Mouse (Mus musculus) Patski (cell line): ENCODE results near the gene Tmem141. TPM values are rescaled to one million over a fixed set of nuclear protein-coding genes. Genes with fewer than 3 reads are reported as not detected.

Experiments
- ATAC-seq: fragments of 100-300 bp; one replicate; pipeline ENCODE4 v1.8.0; 2021
- CTCF ChIA-PET: fragments of 350-600 bp; sonication (Branson Sonifier 250); formaldehyde crosslinking; loops from one replicate; lab custom pipeline; 2022; ENCODE audit warnings: inconsistent platforms; lab: Charles Lee
- POLR2A ChIA-PET: fragments of 350-600 bp; sonication (Branson Sonifier 250); formaldehyde crosslinking; loops from one replicate; lab custom pipeline; 2022; ENCODE audit warnings: antibody characterized with exemption, inconsistent platforms; lab: Charles Lee
- DNase-seq: peaks from one replicate; pipeline ENCODE4 v3.0.0-alpha.2; 2011; ENCODE audit warnings: low read depth, low spot score
- H3K27me3 ChIP-seq: fragments of 371-371 bp; one replicate; pipeline ENCODE4 v1.5.1; 2021
- CTCF ChIP-seq: fragments of 100-300 bp; IDR thresholded peaks from one replicate; pipeline ENCODE4 v1.5.1; 2021
- in situ Hi-C: fragments of 300-500 bp; cut with MboI; formaldehyde crosslinking; loops from 3 replicates; pipeline ENCODE4 v1.11.1; 2018; ENCODE audit warnings: low pct_unique_long_range_greater_than_20kb, mixed read lengths
- polyA plus RNA-seq: library from polyadenylated mRNA; unstranded; gene quantifications from one replicate; pipeline ENCODE4 v1.2.3, GENCODE M21; 2021

Tmem141 gene
- polyA plus RNA-seq, 1 experiment from 2014 or later: 17.5 TPM

DNA sequence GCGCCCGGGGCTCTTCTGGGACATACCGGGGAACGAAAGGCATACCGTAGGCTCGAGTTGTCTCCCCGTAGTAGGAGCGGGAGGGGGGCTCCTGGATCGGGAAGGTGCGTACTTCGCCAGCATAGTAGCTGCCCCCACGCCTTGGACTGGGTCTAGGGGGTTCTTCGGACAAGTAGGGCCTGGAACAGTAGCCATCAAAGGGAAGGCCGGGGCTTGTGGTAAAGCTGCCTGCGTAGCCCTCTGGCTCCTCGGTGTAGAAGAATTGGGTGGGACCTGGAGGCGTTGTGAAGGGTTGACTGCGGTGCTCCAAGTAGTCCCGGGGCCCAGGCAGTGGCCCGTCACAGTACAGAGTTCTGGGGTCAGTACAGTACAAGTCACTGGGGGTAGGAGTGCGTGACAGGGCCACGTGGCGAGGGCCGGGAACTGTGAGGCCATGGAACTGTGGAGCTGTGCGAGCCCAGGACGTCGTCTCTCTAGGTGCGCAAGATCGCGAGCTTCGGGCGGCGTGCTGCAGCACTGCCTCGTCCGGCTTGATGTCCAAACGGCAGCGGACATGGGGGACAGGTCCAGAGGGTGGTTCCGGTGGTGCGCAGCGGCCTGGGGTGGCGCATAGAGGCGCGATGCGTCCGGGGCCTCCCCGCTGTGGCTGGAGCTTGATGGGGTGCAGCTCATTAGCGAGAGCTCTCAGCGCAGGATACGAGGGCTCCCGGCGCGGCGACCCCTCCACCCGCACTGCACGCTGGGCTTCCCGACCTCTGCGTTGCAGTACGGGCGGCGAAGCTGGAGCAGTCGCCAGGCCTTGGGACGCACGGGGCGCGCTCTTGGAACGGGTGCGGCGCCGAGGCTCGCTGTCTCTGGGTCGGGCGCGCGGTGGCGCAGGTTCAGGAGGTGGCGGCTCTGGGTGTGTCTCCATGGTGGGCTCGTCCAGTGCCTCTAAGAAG, 42.7 kb downstream of the Tmem141 start:
- in situ Hi-C loops: no loop called here
- no peaks in the 10 kb centered on the region for H3K27me3 ChIP-seq
- no peak for TF ChIP-seq CTCF
- ChIA-PET POLR2A (no interaction called here), CTCF (interaction anchor here (3.2 kb wide), 1 partner anchor 12 kb away, joined by 30 read pairs; no protein-coding TSS in a partner anchor)
- ATAC-seq (no peak), DNase-seq (no peak)

DNA sequence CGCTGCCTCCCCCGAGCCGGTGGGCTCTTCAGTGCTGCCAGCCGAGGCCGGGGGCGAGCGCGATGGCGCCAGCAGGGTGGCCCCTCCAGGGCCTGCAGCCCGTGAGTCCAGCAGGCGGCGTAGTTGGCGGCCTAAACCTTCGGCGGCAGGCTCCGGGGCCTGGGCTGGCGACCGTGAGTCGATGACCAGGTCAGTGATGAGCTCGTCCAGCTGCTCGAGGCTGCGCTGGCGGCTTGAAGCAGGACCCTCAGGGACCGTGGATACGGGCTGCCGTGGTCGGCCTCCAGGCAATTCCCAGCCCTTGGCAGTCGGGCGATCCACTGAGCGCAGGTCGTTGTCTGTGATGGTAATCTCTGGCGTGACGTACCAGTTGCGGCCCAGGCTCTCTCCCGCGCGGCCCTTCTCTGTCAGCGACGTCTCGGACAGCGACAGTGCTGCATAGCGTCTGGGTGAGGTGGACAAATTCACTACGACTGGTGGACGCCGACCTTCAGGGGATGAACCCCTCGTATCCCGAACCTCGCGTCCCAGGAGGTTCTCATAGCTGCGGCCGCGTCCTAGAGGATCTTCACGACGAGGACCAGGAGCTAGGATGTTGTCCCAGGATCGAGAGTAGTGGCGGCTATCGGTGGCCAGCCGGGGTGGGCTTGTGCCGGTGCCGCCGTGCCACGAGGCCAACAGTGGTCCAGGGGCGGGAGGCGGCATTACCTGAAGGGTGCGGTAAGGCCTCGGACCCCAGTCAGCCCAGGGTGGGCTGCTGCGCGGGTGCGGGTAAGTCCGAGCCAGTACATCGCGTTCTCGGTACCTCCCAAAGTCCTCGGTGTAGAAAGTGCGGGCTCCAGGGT, 43.6 kb downstream of the Tmem141 start:
- POLR2A ChIA-PET: interaction anchor here (0.5 kb wide), 1 partner anchor 212 kb away, joined by 4 read pairs; the partner anchor contains the start of gene Uap1l1
- H3K27me3 ChIP-seq: no peaks in the 10 kb centered on the region
- CTCF ChIA-PET: interaction anchor here (1.2 kb wide), 1 partner anchor 14 kb away, joined by 6 read pairs; no protein-coding TSS in a partner anchor
- TF ChIP-seq CTCF: no peak
- in situ Hi-C loops: no loop called here
- DNase-seq (no peak), ATAC-seq (no peak)

DNA sequence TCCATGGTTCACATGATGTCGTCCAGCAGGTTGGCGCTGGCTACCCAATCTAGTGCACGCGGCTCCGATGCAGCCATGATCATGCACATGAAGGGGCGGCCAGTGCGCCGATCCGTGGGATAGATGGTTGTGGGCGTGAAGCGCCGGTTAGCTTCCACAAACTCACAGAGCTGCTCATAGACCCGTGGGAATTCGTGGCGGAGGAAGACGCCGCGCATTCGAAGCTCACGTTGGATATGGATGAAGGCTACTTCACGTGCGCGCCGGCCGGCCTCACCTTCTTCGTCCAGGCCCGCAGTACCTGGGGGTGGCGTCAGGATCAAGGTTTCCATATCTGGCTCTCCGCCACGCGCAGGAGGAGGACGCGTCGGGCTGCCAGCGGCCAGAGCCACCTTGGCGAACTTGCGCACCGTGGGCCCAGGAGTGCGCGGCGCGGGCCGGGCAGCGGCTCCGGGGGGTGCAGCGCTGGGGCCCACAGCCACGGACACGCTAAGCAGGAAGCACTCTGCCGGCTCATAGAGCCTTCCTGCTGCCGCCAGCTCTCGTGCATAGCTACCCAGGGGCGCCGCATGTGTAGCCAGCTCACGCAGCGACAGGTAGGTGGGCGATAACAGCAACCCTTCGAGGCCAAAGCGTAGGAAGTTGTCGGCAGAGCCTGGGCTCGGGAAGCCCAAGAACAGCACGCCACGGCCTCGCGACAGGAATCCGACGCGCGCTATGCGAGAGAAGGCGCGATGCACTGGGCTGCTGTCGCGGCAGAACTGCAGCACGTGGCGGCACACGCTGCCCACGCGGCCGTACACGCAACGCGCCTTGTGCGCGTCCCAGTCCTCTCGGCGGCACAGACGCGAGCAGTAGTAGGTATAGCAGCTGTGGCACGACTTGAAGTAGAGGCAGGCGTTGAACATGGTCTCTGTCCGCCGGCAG, 44.6 kb downstream of the Tmem141 start:
- in situ Hi-C loops: no loop called here
- H3K27me3 ChIP-seq: no peaks in the 10 kb centered on the region
- no peak for ATAC-seq
- TF ChIP-seq CTCF: no peak
- POLR2A ChIA-PET: no interaction called here
- CTCF ChIA-PET: interaction anchor here (0.7 to 1.2 kb wide), 2 partner anchors 10 to 15 kb away, joined by 3 to 6 read pairs; no protein-coding TSS in a partner anchor
- no peak for DNase-seq

DNA sequence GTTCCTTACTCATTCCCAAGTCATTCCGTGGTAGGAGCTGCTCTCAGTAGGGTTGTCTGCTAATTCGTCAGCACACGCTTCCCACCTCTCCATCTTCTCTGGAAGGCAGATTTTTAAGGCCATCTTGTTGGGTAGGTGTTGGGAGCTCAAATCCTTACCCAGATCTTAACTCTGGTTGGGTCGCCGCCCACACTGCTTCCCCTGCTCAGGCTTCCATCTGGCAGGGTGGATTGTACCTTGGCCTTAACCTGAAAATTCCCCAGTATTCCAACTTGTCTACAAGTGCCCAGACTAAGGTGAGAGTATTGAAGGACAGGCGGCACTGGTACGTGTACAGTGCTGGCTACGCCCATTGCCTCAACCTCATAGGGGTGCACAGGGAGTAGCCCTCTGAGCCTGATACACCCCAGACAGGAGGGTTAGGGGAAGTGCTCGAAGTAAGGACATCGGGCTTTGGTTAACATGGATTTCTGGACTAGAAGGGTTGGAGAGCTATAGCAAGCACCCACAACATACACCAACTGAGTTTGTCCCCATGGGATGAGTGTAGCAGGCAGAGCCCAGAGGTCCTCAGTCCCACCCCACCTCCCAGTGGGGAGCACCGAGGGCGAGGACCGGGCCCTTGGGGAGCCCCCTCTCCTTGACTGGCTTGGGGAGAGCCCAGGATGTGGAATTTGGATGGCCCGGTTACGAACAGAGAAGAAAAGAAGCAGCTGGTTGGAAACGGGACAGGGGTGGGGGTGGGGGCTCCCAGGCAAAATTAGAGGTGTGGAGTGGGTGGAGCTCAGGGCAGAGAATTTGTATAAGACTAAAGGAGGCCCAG, 45.6 kb downstream of the Tmem141 start:
- no peaks in the 10 kb centered on the region for H3K27me3 ChIP-seq
- no peak for TF ChIP-seq CTCF
- POLR2A ChIA-PET: interaction anchor here (1.1 to 1.6 kb wide), 3 partner anchors 11 to 17 kb away, joined by 3 to 5 read pairs (median 4); no protein-coding TSS in a partner anchor
- ATAC-seq (no peak), DNase-seq (no peak)
- in situ Hi-C loops: no loop called here
- CTCF ChIA-PET: interaction anchor here (0.7 kb wide), 1 partner anchor 11 kb away, joined by 3 read pairs; no protein-coding TSS in a partner anchor

DNA sequence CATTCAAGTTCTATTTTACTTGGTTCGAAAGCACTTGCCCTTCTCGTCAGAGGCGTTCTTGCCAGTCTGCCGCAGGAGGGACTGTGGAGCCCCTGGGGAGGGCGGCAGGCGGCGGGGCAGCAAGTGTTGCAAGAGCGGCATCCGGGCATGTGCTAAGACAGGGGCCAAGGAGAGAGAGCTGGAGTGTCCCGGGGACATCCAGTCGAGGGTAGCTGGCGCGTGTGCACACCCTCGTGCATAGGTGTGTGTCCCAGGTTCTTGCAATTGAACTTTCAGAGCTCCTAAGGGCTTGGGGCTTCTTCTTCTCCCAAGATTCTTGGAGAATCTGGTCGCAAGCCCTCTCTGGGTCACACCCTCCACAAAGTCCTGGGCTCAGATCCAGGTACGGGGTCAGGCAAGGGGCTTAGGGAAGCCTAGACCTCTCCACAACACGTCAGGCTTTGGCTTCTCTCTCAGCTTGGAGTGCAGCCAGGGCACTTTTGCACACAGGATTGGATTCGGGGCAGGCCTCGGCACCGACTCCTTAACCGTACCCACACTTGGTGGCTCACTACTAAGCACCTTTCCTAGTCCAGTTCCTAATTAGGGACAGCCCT, 46.3 kb downstream of the Tmem141 start:
- no peak for TF ChIP-seq CTCF
- in situ Hi-C loops: no loop called here
- ATAC-seq: no peak
- H3K27me3 ChIP-seq: no peaks in the 10 kb centered on the region
- POLR2A ChIA-PET: interaction anchor here (0.8 to 1.6 kb wide), 6 partner anchors 10 to 79 kb away, joined by 3 to 5 read pairs (median 3); no protein-coding TSS in a partner anchor
- CTCF ChIA-PET: interaction anchor here (1.0 kb wide), 1 partner anchor 16 kb away, joined by 3 read pairs; no protein-coding TSS in a partner anchor
- DNase-seq: no peak

DNA sequence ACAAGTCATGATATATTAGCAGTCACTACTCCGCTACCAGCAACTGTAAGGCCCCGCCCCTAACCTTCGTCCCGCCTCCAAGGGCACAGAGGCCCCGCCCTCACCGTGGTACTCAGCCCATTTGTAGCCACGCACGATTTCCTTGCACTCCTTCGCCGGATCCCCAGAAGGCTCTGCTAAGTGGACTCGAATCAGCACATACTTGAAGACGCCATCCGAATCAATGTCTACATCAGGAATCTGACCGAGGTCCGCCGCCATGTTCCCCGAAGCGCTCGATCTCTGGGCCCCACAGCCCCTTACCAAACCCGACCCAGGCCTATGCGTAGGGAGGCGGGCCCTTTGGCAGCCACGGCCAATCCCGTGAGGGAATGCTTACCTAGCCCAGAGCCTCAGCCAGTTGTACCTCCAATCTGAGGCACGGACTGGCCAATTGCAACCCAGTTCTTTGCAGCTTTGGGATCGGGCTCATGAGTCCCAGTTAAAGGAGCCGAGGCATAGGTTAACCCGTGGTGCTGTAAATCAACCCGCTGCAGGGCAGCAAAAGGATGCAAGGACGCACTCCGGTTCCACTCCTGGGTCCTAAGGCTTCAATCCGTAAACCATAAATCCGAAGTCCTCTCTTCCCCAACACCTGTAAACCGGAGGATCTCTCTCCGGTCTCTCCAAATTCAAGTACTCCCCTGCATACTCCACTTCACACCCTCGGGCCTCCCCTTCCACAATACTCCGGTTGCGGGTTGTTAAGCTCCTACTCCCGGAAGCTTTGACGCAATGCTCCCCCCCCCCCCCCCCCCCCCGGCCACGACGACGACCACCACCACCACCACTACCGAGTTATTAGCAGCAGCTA, 47.0 kb downstream of the Tmem141 start, which contains the start of the genes Mamdc4 and Phpt1:
Gene Mamdc4, minus strand, starts transcription at position 267 of the 853 bp plus-strand sequence.
Gene Phpt1, minus strand, starts transcription at position 646 of the 853 bp plus-strand sequence.
- DNase-seq (peak; percentile 94), ATAC-seq (peak; percentile 88)
- CTCF ChIA-PET: interaction anchor here (1.0 to 2.0 kb wide), 4 partner anchors 12 to 77 kb away, joined by 3 to 6 read pairs (median 4); no protein-coding TSS in a partner anchor
- in situ Hi-C loops: no loop called here
- POLR2A ChIA-PET: interaction anchor here (0.8 to 1.6 kb wide), 7 partner anchors 9 to 78 kb away, joined by 3 to 5 read pairs (median 3); no protein-coding TSS in a partner anchor
- no peaks in the 10 kb centered on the region for H3K27me3 ChIP-seq
- TF ChIP-seq CTCF: no peak

DNA sequence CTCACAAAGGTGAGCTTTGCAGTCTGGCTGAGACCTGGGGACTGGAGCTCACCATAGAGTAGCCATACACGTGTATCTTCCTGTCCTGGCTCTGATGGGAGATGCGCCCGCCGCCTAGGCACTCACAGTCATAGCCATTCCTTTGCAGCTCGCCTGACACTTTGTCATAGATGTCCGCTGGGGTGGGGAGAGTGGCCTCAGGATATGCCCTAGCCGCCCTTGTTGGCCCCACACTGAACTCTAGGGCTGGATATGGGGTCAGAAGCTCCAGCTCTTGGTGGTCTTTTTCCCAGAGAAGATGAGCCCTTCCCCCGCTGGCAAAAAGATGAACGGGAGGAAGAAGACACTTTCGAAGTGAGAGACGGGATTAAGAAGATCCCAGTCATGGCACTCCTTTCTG, 47.7 kb downstream of the Tmem141 start:
- no peak for DNase-seq
- POLR2A ChIA-PET: interaction anchor here (0.9 to 1.2 kb wide), 2 partner anchors 8 to 16 kb away, joined by 3 read pairs; no protein-coding TSS in a partner anchor
- ATAC-seq: no peak
- in situ Hi-C loops: no loop called here
- no peak for TF ChIP-seq CTCF
- CTCF ChIA-PET: interaction anchor here (1.9 to 2.0 kb wide), 3 partner anchors 11 to 77 kb away, joined by 4 to 6 read pairs (median 4); no protein-coding TSS in a partner anchor
- no peaks in the 10 kb centered on the region for H3K27me3 ChIP-seq
